Mouse (Mus musculus) thymus, adult 2 months (tissue): ENCODE measurements around the gene Bag3.

Experiments
- CTCF ChIP-seq: fragments of 200-500 bp; IDR thresholded peaks from 2 replicates; pipeline ENCODE4 v1.5.1; 2012; ENCODE audit warnings: mild to moderate bottlenecking, control low read depth, low read length, moderate library complexity, borderline replicate concordance; ENCODE audit not compliant: control insufficient read depth, poor library complexity, insufficient read depth; ENCODE audit errors: extremely low read depth
- POLR2A ChIP-seq: fragments of 200-500 bp; IDR thresholded peaks from 2 replicates; pipeline ENCODE4 v1.6.1; 2012; ENCODE audit warnings: mild to moderate bottlenecking, low read length, control low read depth, moderate library complexity; ENCODE audit not compliant: control insufficient read depth, poor library complexity, insufficient read depth; ENCODE audit errors: extremely low read depth

- TF ChIP-seq CTCF: no peak
- no peak for TF ChIP-seq POLR2A
Observed at GRCm38 (mm10) chr7:128531929-128532328, 8.5 kb downstream of the Bag3 start.
